Mouse (Mus musculus): ENCODE data around the gene Dnajc16. TPM values are rescaled to one million over a fixed set of nuclear protein-coding genes. Genes with fewer than 3 reads are reported as not detected.

The Dnajc16 gene
- polyA plus RNA-seq (2014; fragmentation: Nextera tagmentation; extraction: Ambion mirVana): 3.5 and 4.2 TPM in 2 replicates

DNA sequence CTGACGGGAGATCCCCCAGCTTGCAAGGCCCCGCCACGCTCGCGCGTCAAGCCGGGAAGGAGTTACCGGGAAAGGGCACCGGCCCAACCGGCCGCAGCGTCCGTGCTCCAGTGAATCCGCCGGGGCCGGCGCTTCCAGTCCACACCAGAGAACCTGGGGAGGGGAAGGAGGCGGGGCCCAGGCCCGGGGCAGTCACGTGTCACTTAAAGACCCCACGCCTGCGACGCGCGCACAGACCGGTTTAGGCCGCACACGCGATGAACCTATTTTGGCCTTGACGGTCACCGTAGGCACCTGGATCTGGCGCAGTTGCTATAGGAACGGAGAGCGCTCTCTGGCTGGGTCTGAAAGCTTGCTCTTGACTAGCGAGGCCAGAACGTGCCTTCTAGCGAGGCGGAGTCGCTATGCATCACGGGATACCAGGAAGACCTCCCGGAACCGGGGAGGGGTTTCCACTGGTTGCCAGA, at the start of gene Dnajc16:
Dnajc16 (minus strand) TSS at position 408 of the 467 bp plus-strand sequence.
- under 1% methylated on average over 42 of the region's 42 CpGs for WGBS

DNA sequence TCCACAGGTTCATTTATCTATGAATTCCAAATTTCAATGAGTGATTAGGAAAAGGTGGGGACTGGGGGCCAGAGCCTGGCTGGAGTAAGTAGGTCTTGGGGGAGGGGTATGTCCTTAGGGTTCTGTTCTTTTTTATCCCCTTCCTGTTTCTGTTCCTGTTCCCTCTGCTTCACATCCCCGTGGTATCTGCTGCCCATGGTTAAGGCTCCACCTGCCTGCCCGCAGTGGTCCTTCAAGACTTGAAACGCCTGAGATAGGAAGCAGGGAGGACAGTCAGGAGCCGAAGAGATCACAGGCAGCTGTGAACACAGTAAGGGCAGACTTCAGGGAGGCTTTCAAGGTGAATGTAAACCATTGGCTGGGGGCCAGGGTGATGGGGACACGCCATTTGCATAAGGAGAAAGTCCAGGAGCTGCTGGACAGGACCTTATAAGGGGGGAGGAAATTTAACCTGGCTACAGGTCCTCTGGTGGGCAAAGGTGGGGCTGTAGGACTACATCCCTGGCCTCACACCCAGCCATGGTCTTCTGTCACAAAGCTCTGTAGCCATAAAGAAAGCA, 43.9 kb upstream of the Dnajc16 start:
- no peak for TF ChIP-seq CTCF (IDR thresholded peaks at IDR 0.05; ENCODE audit: low read depth)
- WGBS: 45% methylated on average over 5 of the region's 5 CpGs
- H3K27me3 ChIP-seq (ENCODE audit: insufficient read depth, low read length): no peaks in the 10 kb centered on the region
- H3K4me1 ChIP-seq (ENCODE audit: insufficient read depth): no peaks in the 10 kb centered on the region
- no peak for ATAC-seq (ENCODE audit: insufficient read depth)
- no peak overlapping the region for H3K4me3 ChIP-seq (ENCODE audit: low read depth, low read length)
- no peaks in the 10 kb centered on the region for H3K9me3 ChIP-seq (ENCODE audit: low read depth, low read length)
- no peaks in the 10 kb centered on the region for H3K36me3 ChIP-seq (ENCODE audit: insufficient read depth)
- H3K4me2 ChIP-seq: no peak overlapping the region
- H3K9ac ChIP-seq: no peak overlapping the region
- no peak for DNase-seq
- H3K27ac ChIP-seq (ENCODE audit: low read depth): no peak overlapping the region

More for the DNA sequence above, at the start of gene Dnajc16:
- ATAC-seq (ENCODE audit: insufficient read depth) (peak; percentile 80), DNase-seq (peak; percentile 99)
- H3K9ac ChIP-seq: peak within 1 kb of the TSS; percentile 94
- H3K4me3 ChIP-seq (ENCODE audit: low read depth, low read length): peak within 1 kb of the TSS; percentile 97
- no peaks in the 10 kb centered on the region for H3K4me1 ChIP-seq (ENCODE audit: insufficient read depth)
- no peaks in the 10 kb centered on the region for H3K27me3 ChIP-seq (ENCODE audit: insufficient read depth, low read length)
- peak; percentile 19; the same call in 1 of the 2 replicates for TF ChIP-seq CTCF (IDR thresholded peaks at IDR 0.05; ENCODE audit: low read depth)
- peak within 1 kb of the TSS; percentile 73 for H3K4me2 ChIP-seq
- H3K36me3 ChIP-seq (ENCODE audit: insufficient read depth): no peaks in the 10 kb centered on the region; the same call in 1 of the 2 replicates
- no peaks in the 10 kb centered on the region for H3K9me3 ChIP-seq (ENCODE audit: low read depth, low read length)
- peak within 1 kb of the TSS; percentile 80 for H3K27ac ChIP-seq (ENCODE audit: low read depth)

GRCm38 (mm10) chr4:141833911-141834310, 43.2 kb upstream of the Dnajc16 start:
- no peak for TF ChIP-seq CTCF (IDR thresholded peaks at IDR 0.05; ENCODE audit: low read depth)
- no peaks in the 10 kb centered on the region for H3K4me1 ChIP-seq (ENCODE audit: insufficient read depth)
- no peak for ATAC-seq (ENCODE audit: insufficient read depth)
- no peak overlapping the region for H3K9ac ChIP-seq
- no peak overlapping the region for H3K27ac ChIP-seq (ENCODE audit: low read depth)
- 57% methylated on average over 1 of the region's 1 CpGs for WGBS
- H3K4me3 ChIP-seq (ENCODE audit: low read depth, low read length): no peak overlapping the region
- no peak for DNase-seq
- no peaks in the 10 kb centered on the region for H3K36me3 ChIP-seq (ENCODE audit: insufficient read depth)
- no peaks in the 10 kb centered on the region for H3K9me3 ChIP-seq (ENCODE audit: low read depth, low read length)
- no peak overlapping the region for H3K4me2 ChIP-seq
- H3K27me3 ChIP-seq (ENCODE audit: insufficient read depth, low read length): no peaks in the 10 kb centered on the region

GRCm38 (mm10) chr4:141831361-141831760, 40.6 kb upstream of the Dnajc16 start:
- no peaks in the 10 kb centered on the region for H3K27me3 ChIP-seq (ENCODE audit: insufficient read depth, low read length)
- no peaks in the 10 kb centered on the region for H3K9me3 ChIP-seq (ENCODE audit: low read depth, low read length)
- no peak overlapping the region for H3K4me3 ChIP-seq (ENCODE audit: low read depth, low read length)
- DNase-seq: no peak
- TF ChIP-seq CTCF (IDR thresholded peaks at IDR 0.05; ENCODE audit: low read depth): no peak
- H3K9ac ChIP-seq: no peak overlapping the region
- ATAC-seq (ENCODE audit: insufficient read depth): no peak
- no peaks in the 10 kb centered on the region for H3K4me1 ChIP-seq (ENCODE audit: insufficient read depth)
- no peak overlapping the region for H3K4me2 ChIP-seq
- no peak overlapping the region for H3K27ac ChIP-seq (ENCODE audit: low read depth)
- H3K36me3 ChIP-seq (ENCODE audit: insufficient read depth): no peaks in the 10 kb centered on the region
- WGBS: 73% methylated on average over 7 of the region's 7 CpGs

DNA sequence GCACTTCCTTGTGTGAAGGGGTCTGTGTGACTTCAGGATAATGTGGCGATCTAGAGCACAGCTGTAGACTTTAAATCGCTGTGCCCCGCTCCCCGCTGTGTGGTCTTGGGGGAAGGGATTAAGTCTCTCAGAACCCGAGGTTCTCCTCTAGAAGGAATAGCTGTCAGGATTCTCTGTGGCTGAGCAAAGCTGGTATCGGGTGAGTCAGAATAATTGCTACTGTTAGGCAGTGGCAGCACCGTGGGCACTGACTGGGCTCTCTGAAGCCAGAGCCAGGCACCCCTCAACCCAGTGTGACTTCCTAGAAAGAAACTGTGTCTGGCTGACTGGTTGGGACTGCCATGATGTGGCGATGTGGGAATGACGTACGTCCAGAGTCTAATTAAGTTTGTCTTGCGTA, 39.6 kb upstream of the Dnajc16 start:
- Histone ChIP-seq H3K27me3 (ENCODE audit: insufficient read depth, low read length) (no peaks in the 10 kb centered on the region), H3K4me3 (ENCODE audit: low read depth, low read length) (no peak overlapping the region), H3K4me1 (ENCODE audit: insufficient read depth) (no peaks in the 10 kb centered on the region), H3K36me3 (ENCODE audit: insufficient read depth) (no peaks in the 10 kb centered on the region), H3K9me3 (ENCODE audit: low read depth, low read length) (no peaks in the 10 kb centered on the region), H3K9ac (no peak overlapping the region), H3K27ac (ENCODE audit: low read depth) (no peak overlapping the region), H3K4me2 (no peak overlapping the region)
- DNase-seq: no peak
- TF ChIP-seq CTCF (IDR thresholded peaks at IDR 0.05; ENCODE audit: low read depth): no peak
- no peak for ATAC-seq (ENCODE audit: insufficient read depth)
- WGBS: 47% methylated on average over 11 of the region's 11 CpGs

- Histone ChIP-seq H3K4me2 (no peak overlapping the region), H3K4me3 (ENCODE audit: low read depth, low read length) (no peak overlapping the region), H3K27me3 (ENCODE audit: insufficient read depth, low read length) (no peaks in the 10 kb centered on the region), H3K36me3 (ENCODE audit: insufficient read depth) (no peaks in the 10 kb centered on the region), H3K4me1 (ENCODE audit: insufficient read depth) (no peaks in the 10 kb centered on the region), H3K27ac (ENCODE audit: low read depth) (no peak overlapping the region), H3K9ac (no peak overlapping the region), H3K9me3 (ENCODE audit: low read depth, low read length) (no peaks in the 10 kb centered on the region)
- no peak for TF ChIP-seq CTCF (IDR thresholded peaks at IDR 0.05; ENCODE audit: low read depth)
- ATAC-seq (ENCODE audit: insufficient read depth): no peak
- WGBS: 59% methylated on average over 4 of the region's 4 CpGs
- DNase-seq: no peak
Observed at GRCm38 (mm10) chr4:141828177-141828576, 37.4 kb upstream of the Dnajc16 start.

GRCm38 (mm10) chr4:141827401-141827800, 36.7 kb upstream of the Dnajc16 start:
- H3K9me3 ChIP-seq (ENCODE audit: low read depth, low read length): no peaks in the 10 kb centered on the region
- H3K36me3 ChIP-seq (ENCODE audit: insufficient read depth): no peaks in the 10 kb centered on the region
- no peak for TF ChIP-seq CTCF (IDR thresholded peaks at IDR 0.05; ENCODE audit: low read depth)
- no peak overlapping the region for H3K4me3 ChIP-seq (ENCODE audit: low read depth, low read length)
- 79% methylated on average over 2 of the region's 2 CpGs for WGBS
- no peaks in the 10 kb centered on the region for H3K4me1 ChIP-seq (ENCODE audit: insufficient read depth)
- DNase-seq: no peak
- no peak overlapping the region for H3K27ac ChIP-seq (ENCODE audit: low read depth)
- no peaks in the 10 kb centered on the region for H3K27me3 ChIP-seq (ENCODE audit: insufficient read depth, low read length)
- no peak for ATAC-seq (ENCODE audit: insufficient read depth)
- H3K4me2 ChIP-seq: no peak overlapping the region
- no peak overlapping the region for H3K9ac ChIP-seq
